Mouse (Mus musculus) heart, embryonic 11.5 days (tissue): ENCODE results near the gene Mylk. TPM values are rescaled to one million over a fixed set of nuclear protein-coding genes. Genes with fewer than 3 reads are reported as not detected.

Experiments
- ATAC-seq: fragments of 200-750 bp; cut with Nextera tagmentation; replicated peaks from 2 replicates; pipeline ENCODE4 v1.8.0; 2017; ENCODE audit warnings: moderate library complexity; ENCODE audit not compliant: insufficient number of reproducible peaks, low FRiP score, low TSS enrichment
- H3K27ac ChIP-seq: fragments of 300-500 bp; sonication (generic); 2 replicates; pipeline ENCODE4 v1.5.1; 2014; ENCODE audit warnings: mild to moderate bottlenecking, low read depth, low read length
- H3K27me3 ChIP-seq: fragments of 300-500 bp; sonication (generic); 2 replicates; pipeline ENCODE4 v1.6.1; 2014; ENCODE audit warnings: mild to moderate bottlenecking, low read length, mixed read lengths; ENCODE audit not compliant: control insufficient read depth, insufficient read depth
- H3K36me3 ChIP-seq: fragments of 300-500 bp; sonication (generic); 2 replicates; pipeline ENCODE4 v1.6.1; 2014; ENCODE audit warnings: mild to moderate bottlenecking, low read length, moderate library complexity, mixed read lengths; ENCODE audit not compliant: control insufficient read depth, insufficient read depth
- H3K4me1 ChIP-seq: fragments of 300-500 bp; sonication (generic); 2 replicates; pipeline ENCODE4 v1.6.1; 2014; ENCODE audit warnings: low read length; ENCODE audit not compliant: control insufficient read depth, insufficient read depth
- H3K4me2 ChIP-seq: fragments of 300-500 bp; sonication (generic); 2 replicates; pipeline ENCODE4 v1.6.1; 2014; ENCODE audit warnings: mild to moderate bottlenecking, moderate library complexity
- H3K4me3 ChIP-seq: fragments of 300-500 bp; sonication (generic); 2 replicates; pipeline ENCODE4 v1.5.1; 2014; ENCODE audit warnings: low read depth, low read length
- H3K9ac ChIP-seq: fragments of 300-500 bp; sonication (generic); 2 replicates; pipeline ENCODE4 v1.6.1; 2014; ENCODE audit warnings: mild to moderate bottlenecking, low read depth, low read length, moderate library complexity
- H3K9me3 ChIP-seq: fragments of 300-500 bp; sonication (generic); replicated peaks from 2 replicates; pipeline ENCODE4 v1.6.1; 2016; ENCODE audit warnings: low read length; ENCODE audit not compliant: control insufficient read depth
- WGBS: fragments of 180-500 bp; shearing (Covaris S2); extraction: QIAGEN DNeasy Blood & Tissue Kit; methylation state at CpG from one replicate; pipeline ENCODE4 v1.1.7; 2014; ENCODE audit not compliant: insufficient replicate concordance; 5-methylcytosine and 5-hydroxymethylcytosine counted together
- polyA plus RNA-seq: library from polyadenylated mRNA; unstranded; fragments of >200 nt; fragmentation: Nextera tagmentation; extraction: Ambion mirVana; gene quantifications from 2 replicates; pipeline ENCODE4 v1.2.1, GENCODE M21; 2014

The Mylk gene
- polyA plus RNA-seq, 1 experiment from 2014 or later, result 4.3 TPM

DNA sequence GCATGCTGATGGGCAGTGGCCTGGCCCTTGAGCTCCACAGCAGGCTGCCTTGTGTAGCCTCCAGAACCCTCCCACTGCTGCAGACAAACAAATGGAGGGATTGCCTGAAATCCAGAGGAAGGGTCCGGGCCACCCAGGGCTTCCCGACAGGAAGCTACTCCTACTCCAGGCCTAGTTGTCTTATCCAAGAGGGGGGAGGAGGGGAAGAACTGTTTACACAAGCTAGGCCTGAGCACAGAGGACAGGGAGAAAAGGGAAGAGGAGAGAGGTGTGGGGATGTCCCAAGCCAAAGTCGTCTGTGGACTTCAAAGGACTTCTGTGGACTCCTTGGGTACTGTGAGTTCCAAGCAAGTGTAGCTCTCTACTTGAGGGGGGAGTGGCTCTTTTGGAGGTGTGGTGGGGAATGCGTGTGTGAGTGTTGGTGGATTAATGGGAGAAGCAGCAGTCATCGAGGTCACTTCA is 221.6 kb downstream of the Mylk start:
- H3K9me3 ChIP-seq, result no peaks in the 10 kb centered on the region
- 44% methylated on average over 5 of the region's 5 CpGs for WGBS
- no peak overlapping the region for H3K9ac ChIP-seq
- H3K4me3 ChIP-seq, result no peak overlapping the region
- H3K4me2 ChIP-seq, result no peak overlapping the region
- H3K27ac ChIP-seq, result 0 out of 2 replicates have a peak overlapping the region, but pooled peaks have one; percentile 17
- H3K36me3 ChIP-seq, result no peaks in the 10 kb centered on the region
- peaks cover 13% of the 10 kb centered on the region; the same call in 1 of the 2 replicates for H3K27me3 ChIP-seq
- ATAC-seq, result no peak
- H3K4me1 ChIP-seq, result peaks cover 12% of the 10 kb centered on the region

DNA sequence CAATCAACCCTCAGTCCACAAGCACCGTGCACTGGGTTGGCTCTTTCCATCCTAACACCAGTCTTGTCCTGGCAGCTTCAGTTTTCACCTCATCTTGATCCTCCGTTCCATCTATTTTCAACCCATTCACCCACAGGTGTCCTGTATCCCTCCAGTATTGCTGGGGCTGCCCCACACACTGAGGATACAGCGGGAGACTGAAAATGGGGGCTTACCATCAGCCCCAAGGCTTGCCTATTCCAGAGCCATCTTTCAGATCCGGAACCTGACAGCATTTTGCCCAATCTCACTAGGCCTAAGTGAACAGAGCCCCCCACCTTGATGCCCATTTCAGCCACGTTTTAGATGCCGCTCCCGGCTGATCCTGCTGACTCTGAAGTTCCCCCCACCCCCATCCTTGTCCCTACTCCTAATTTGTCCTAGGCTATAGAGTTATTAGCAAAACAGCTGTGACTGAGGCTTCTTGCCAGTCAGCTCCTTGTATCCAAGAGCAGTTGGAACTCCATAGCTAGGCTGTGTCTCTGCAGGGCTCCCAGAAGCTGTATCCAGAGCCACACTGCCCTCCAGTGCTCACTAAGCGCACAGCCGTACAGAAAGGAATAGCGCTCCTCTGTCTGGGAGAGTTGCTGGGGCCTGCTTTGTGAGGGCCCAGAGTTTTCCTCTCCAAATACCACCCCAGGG is 222.2 kb downstream of the Mylk start:
- Histone ChIP-seq H3K4me2 (no peak overlapping the region), H3K4me3 (no peak overlapping the region), H3K4me1 (peaks cover 8% of the 10 kb centered on the region), H3K9me3 (no peaks in the 10 kb centered on the region), H3K36me3 (no peaks in the 10 kb centered on the region), H3K9ac (no peak overlapping the region), H3K27ac (no peak overlapping the region), H3K27me3 (peaks cover 13% of the 10 kb centered on the region; the same call in 1 of the 2 replicates)
- 49% methylated on average over 10 of the region's 10 CpGs for WGBS
- ATAC-seq, result 0 out of 2 replicates have a peak, but pooled peaks have one; percentile 53

DNA sequence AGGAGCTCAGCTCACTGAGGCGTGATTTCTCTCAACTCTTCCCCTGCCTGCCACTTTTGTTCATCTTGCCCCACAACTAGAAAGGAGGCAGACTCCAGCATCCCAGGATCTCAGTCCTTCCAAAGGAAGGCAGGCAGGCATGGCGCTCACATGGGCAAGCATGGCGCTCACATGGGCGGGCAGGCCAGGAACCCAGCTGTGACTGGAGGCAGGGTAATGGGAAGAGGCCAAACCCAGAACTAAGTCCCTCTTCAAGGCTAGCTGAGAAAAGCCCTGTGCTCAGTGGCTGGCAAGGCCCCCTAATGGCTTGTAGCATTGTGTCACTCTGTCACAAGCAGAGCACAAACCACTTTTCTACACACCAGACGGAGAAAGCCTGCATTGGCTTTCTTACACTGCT is 223.2 kb downstream of the Mylk start:
- Histone ChIP-seq H3K36me3 (no peaks in the 10 kb centered on the region), H3K4me2 (no peak overlapping the region), H3K27ac (no peak overlapping the region), H3K4me1 (peaks cover 7% of the 10 kb centered on the region), H3K4me3 (no peak overlapping the region), H3K9me3 (no peaks in the 10 kb centered on the region), H3K27me3 (peaks cover 13% of the 10 kb centered on the region; the same call in 1 of the 2 replicates), H3K9ac (no peak overlapping the region)
- WGBS, result 80% methylated on average over 5 of the region's 5 CpGs
- ATAC-seq, result no peak

GRCm38 (mm10) chr16:34972471-34972870 is 227.5 kb downstream of the Mylk start:
- Histone ChIP-seq H3K9me3 (no peaks in the 10 kb centered on the region), H3K9ac (no peak overlapping the region), H3K4me1 (no peaks in the 10 kb centered on the region), H3K27ac (no peak overlapping the region), H3K4me2 (no peak overlapping the region), H3K36me3 (no peaks in the 10 kb centered on the region), H3K4me3 (no peak overlapping the region), H3K27me3 (peaks cover 7% of the 10 kb centered on the region; the same call in 1 of the 2 replicates)
- 73% methylated on average over 12 of the region's 12 CpGs for WGBS
- ATAC-seq, result no peak

GRCm38 (mm10) chr16:34975544-34975943 is 230.5 kb downstream of the Mylk start:
- peaks cover 4% of the 10 kb centered on the region; the same call in 1 of the 2 replicates for H3K27me3 ChIP-seq
- no peak overlapping the region for H3K4me2 ChIP-seq
- H3K36me3 ChIP-seq, result no peaks in the 10 kb centered on the region
- ATAC-seq, result no peak
- WGBS, result 38% methylated on average over 2 of the region's 2 CpGs
- no peak overlapping the region for H3K9ac ChIP-seq
- H3K4me1 ChIP-seq, result peaks cover 3% of the 10 kb centered on the region; the same call in 1 of the 2 replicates
- no peak overlapping the region for H3K4me3 ChIP-seq
- H3K9me3 ChIP-seq, result no peaks in the 10 kb centered on the region
- H3K27ac ChIP-seq, result no peak overlapping the region

DNA sequence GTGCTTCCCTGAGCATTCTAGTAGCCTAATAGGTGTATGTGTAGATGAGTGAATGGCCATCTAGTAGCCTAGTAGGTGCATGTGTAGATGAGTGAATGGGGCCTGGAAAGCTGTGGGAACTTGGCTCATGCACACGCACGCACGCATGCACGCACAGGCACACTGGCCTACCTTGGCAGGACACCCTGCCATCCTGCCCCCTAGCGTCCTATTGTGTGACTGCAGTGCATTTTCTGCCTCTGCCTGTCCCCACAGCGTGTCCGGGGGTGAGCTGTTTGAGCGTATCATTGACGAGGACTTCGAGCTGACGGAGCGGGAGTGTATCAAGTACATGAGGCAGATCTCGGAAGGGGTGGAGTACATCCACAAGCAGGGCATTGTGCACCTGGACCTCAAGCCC is 231.6 kb downstream of the Mylk start:
- no peak for ATAC-seq
- Histone ChIP-seq H3K4me2 (no peak overlapping the region), H3K9ac (no peak overlapping the region), H3K4me1 (peaks cover 10% of the 10 kb centered on the region; the same call in 1 of the 2 replicates), H3K27me3 (no peaks in the 10 kb centered on the region), H3K9me3 (no peaks in the 10 kb centered on the region), H3K36me3 (no peaks in the 10 kb centered on the region), H3K27ac (no peak overlapping the region), H3K4me3 (no peak overlapping the region)
- WGBS, result 81% methylated on average over 13 of the region's 13 CpGs

GRCm38 (mm10) chr16:34978018-34978417 is 233.0 kb downstream of the Mylk start:
- Histone ChIP-seq H3K4me2 (no peak overlapping the region), H3K9me3 (no peaks in the 10 kb centered on the region), H3K4me3 (no peak overlapping the region), H3K27ac (no peak overlapping the region), H3K9ac (no peak overlapping the region), H3K27me3 (no peaks in the 10 kb centered on the region), H3K36me3 (no peaks in the 10 kb centered on the region), H3K4me1 (peaks cover 22% of the 10 kb centered on the region)
- 84% methylated on average over 7 of the region's 7 CpGs for WGBS
- no peak for ATAC-seq

DNA sequence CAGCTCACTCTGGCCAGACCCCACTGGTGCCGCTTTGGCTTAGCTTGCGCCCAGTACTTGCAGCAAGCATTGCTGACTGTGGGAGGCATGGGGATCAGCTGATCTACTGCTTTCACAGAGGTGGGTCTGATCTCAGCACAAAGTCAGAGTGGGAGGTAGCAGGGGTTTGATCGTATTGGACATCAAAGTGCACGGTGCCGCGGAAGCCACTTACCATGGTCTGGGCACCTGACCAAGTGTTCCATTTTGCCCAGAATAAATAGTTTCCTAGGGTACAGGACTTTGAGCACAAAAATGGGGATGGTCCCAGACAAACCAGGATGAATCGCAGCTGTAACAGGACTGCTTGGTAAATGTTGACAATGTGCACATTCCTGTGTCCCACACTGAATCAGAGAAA is 236.0 kb downstream of the Mylk start:
- no peaks in the 10 kb centered on the region for H3K27me3 ChIP-seq
- ATAC-seq, result no peak
- no peak overlapping the region for H3K4me3 ChIP-seq
- H3K9me3 ChIP-seq, result no peaks in the 10 kb centered on the region
- peaks cover 30% of the 10 kb centered on the region for H3K4me1 ChIP-seq
- no peak overlapping the region for H3K27ac ChIP-seq
- no peak overlapping the region for H3K9ac ChIP-seq
- H3K36me3 ChIP-seq, result no peaks in the 10 kb centered on the region
- no peak overlapping the region for H3K4me2 ChIP-seq
- 87% methylated on average over 7 of the region's 7 CpGs for WGBS
